Comparison of ENCODE assay signal across 25 mouse cellular contexts in genomic region chr1:134285458-134286120, GRCm38 (mm10). TPM values are rescaled to one million over a fixed set of nuclear protein-coding genes. Genes with fewer than 3 reads are reported as not detected.
"Had no signal": no experiment of that assay in that cellular context is flagged by ENCODE, and none has a peak within 500 bp of the region (broad histone marks: within the 10 kb centered on the region; RNA-seq: fewer than 3 reads in every experiment).

No protein-coding gene starts in this region.

- DNase-seq: kidney, adult 18-20 months; kidney, adult 9 months; kidney, postnatal 14 days; kidney, postnatal 4 days; left cerebral cortex, postnatal 4 days; liver, postnatal 0 days; lung, embryonic 14.5 days; thymus, adult 18-20 months; thymus, postnatal 36 days had no signal

- H3K4me3 ChIP-seq: limb, embryonic 15.5 days; midbrain, embryonic 12.5 days; midbrain, embryonic 15.5 days had no signal

- H3K27me3 ChIP-seq: limb, embryonic 15.5 days; midbrain, embryonic 12.5 days; midbrain, embryonic 15.5 days had no signal

- H3K4me2 ChIP-seq: limb, embryonic 15.5 days; liver, embryonic 11.5 days; lung, embryonic 14.5 days; midbrain, embryonic 12.5 days; midbrain, embryonic 15.5 days had no signal

- H3K4me1 ChIP-seq: midbrain, embryonic 15.5 days had no signal

- ATAC-seq: liver, postnatal 0 days; lung, postnatal 0 days; midbrain, embryonic 15.5 days had no signal

- H3K27ac ChIP-seq: limb, embryonic 15.5 days; liver, embryonic 14.5 days; midbrain, embryonic 12.5 days; midbrain, embryonic 15.5 days had no signal

- H3K36me3 ChIP-seq: limb, embryonic 15.5 days; midbrain, embryonic 12.5 days; midbrain, embryonic 15.5 days had no signal

- H3K9me3 ChIP-seq: limb, embryonic 15.5 days; midbrain, embryonic 12.5 days; midbrain, embryonic 15.5 days had no signal

RNA-seq across cellular contexts. Expression of gene Myog, which starts 4.2 kb away (rescaled TPM):
- total RNA-seq: layer of hippocampus, adult 18-20 months; layer of hippocampus, postnatal 14 days; left cerebral cortex, adult 8-10 months; left cerebral cortex, postnatal 14 days; left cerebral cortex, postnatal 4 days; megakaryocyte progenitor cell, adult 5-6 weeks; megakaryocyte-erythroid progenitor cell, adult 5-6 weeks; monocyte, adult 5-6 weeks had no signal
- polyA plus RNA-seq: liver, postnatal 0 days; lung, embryonic 14.5 days; lung, postnatal 0 days; small intestine, adult 2 months; spleen, adult 2 months; urinary bladder, adult 2 months had no signal

RNA-seq across cellular contexts. Expression of gene Adora1, which starts 50.4 kb away (rescaled TPM):
- total RNA-seq: megakaryocyte progenitor cell, adult 5-6 weeks; megakaryocyte-erythroid progenitor cell, adult 5-6 weeks; monocyte, adult 5-6 weeks had no signal
